Mouse (Mus musculus): ENCODE results near the gene Dexi.

- TF ChIP-seq POLR2A (IDR thresholded peaks at IDR 0.05; ENCODE audit: low read depth, low read length) (no peak), CTCF (conservative IDR thresholded peaks at IDR 0.05; ENCODE audit: insufficient read depth, insufficient read length, low read depth, low read length) (no peak)
These were observed 82.7 kb downstream of the Dexi start for GRCm38 (mm10) chr16:10460188-10460587.

All from kidney, adult 2 months (tissue).